Mouse (Mus musculus): Measurements from ENCODE around the gene Cox19. TPM values are rescaled to one million over a fixed set of nuclear protein-coding genes. Genes with fewer than 3 reads are reported as not detected.

Cox19 gene
- polyA plus RNA-seq, 1 experiment = 39.3 TPM

DNA sequence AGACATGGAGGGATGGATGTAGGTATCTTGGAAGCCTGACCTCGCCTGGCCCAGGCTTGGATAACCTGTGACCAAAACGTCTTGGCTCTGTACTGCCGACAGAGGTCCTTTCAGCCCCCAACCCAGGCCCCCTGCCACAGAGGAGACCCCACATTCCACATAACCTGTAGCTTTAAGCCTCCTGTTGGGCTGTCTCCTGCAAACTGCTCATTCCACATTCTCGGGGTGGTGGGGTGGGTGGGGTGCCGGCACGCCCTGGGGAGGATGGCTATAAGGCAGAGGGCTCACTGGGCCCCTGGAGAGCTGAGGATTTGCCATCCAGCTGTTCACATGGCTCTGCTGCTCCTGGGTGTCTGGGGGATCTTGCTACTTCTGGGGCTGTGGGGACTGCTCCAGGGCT lies 1.1 kb upstream of the Cox19 start, which contains the start of gene Cyp2w1:
Cyp2w1 (plus strand) TSS at position 301 of the 400 bp plus-strand sequence.
- 83% methylated on average over 6 of the region's 6 CpGs for WGBS
- no peak within 1 kb of the TSS for H3K27ac ChIP-seq (ENCODE audit: control insufficient read depth, insufficient read depth, low read depth, low read length, poor library complexity)
- H3K4me3 ChIP-seq (replicated peaks; ENCODE audit: control insufficient read depth, low read depth, low read length) = no peak within 1 kb of the TSS
- no peaks in the 10 kb centered on the region for H3K4me1 ChIP-seq (ENCODE audit: control insufficient read depth, insufficient read depth, low read length)
- TF ChIP-seq CTCF (IDR thresholded peaks at IDR 0.05; ENCODE audit: control insufficient read depth, insufficient read depth, low read length) (no peak), POLR2A (IDR thresholded peaks at IDR 0.05; ENCODE audit: borderline replicate concordance, control insufficient read depth, low read depth, low read length) (no peak)

DNA sequence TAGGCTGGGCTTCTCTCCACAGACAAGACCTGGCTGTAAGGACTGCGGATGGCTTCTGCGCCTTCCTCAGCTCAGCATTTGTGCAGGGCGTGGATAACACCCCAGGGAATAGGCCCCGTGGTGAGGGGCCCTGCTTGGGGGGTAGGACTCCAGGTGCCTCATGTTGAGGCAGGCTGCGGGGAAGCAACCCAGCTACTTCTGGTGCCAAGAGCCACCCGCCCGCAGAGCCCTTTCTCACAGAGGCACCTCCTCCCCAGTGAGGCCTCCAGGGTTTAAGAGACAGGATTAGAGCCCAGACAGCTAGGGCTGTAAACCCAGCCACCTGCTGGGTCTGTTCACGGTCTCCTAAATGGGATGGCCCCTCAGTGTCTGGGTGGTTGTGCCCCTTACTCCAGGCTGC lies 410 bp upstream of the Cox19 start:
- no peak overlapping the region for H3K27ac ChIP-seq (ENCODE audit: control insufficient read depth, insufficient read depth, low read depth, low read length, poor library complexity)

DNA sequence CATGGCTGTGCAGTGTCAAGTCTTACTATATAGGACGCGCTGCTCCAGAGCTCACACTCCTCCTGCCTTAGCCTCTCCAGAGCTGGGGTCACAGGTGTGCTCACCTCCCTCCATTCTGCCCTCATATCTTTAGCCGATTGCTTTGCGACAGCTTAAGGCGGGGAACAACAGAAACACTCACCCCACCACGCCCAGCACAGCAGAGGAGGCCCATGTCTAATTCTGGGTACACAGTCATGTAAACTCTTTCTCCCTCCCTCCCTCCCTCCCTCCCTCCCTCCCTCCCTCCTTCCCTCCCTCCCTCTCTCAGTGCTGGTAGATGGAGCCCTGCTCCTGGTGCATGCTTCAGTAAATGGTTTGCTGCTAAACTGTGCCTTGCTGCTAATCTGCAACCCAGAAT lies 1.5 kb downstream of the Cox19 start:
- Histone ChIP-seq H3K4me3 (replicated peaks; ENCODE audit: control insufficient read depth, low read depth, low read length) (no peak overlapping the region), H3K4me1 (ENCODE audit: control insufficient read depth, insufficient read depth, low read length) (no peaks in the 10 kb centered on the region), H3K27ac (ENCODE audit: control insufficient read depth, insufficient read depth, low read depth, low read length, poor library complexity) (no peak overlapping the region)
- TF ChIP-seq POLR2A (IDR thresholded peaks at IDR 0.05; ENCODE audit: borderline replicate concordance, control insufficient read depth, low read depth, low read length) = no peak
- no peak for TF ChIP-seq CTCF (IDR thresholded peaks at IDR 0.05; ENCODE audit: control insufficient read depth, insufficient read depth, low read length)
- WGBS = 78% methylated on average over 6 of the region's 6 CpGs

More for the DNA sequence above, 410 bp upstream of the Cox19 start:
- Histone ChIP-seq H3K4me1 (ENCODE audit: control insufficient read depth, insufficient read depth, low read length) (no peaks in the 10 kb centered on the region), H3K4me3 (replicated peaks; ENCODE audit: control insufficient read depth, low read depth, low read length) (no peak overlapping the region)
- TF ChIP-seq POLR2A (IDR thresholded peaks at IDR 0.05; ENCODE audit: borderline replicate concordance, control insufficient read depth, low read depth, low read length) (no peak), CTCF (IDR thresholded peaks at IDR 0.05; ENCODE audit: control insufficient read depth, insufficient read depth, low read length) (no peak)
- 43% methylated on average over 8 of the region's 8 CpGs for WGBS

DNA sequence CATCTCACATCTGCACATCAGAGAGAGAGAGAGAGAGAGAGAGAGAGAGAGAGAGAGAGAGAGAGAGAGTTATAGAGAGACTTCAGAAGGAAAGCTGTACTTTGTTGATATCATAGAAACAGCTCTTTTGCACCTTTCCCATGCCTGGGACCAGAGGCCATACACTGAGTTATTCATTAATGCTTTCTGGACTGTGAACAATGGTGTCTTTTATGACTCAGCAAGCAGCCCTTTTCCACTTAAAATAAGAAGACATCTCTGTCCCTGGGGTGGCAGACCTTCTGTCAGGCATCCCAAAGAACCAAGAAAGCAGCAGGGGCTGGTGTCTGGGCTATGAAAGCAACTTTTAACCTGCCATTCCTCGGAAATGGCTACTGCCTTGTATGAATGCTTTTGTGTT lies 4.0 kb downstream of the Cox19 start:
- WGBS = 73% methylated on average over 1 of the region's 1 CpGs
- Histone ChIP-seq H3K27ac (ENCODE audit: control insufficient read depth, insufficient read depth, low read depth, low read length, poor library complexity) (no peak overlapping the region), H3K4me1 (ENCODE audit: control insufficient read depth, insufficient read depth, low read length) (no peaks in the 10 kb centered on the region; the same call in 1 of the 2 replicates), H3K4me3 (replicated peaks; ENCODE audit: control insufficient read depth, low read depth, low read length) (no peak overlapping the region)
- TF ChIP-seq CTCF (IDR thresholded peaks at IDR 0.05; ENCODE audit: control insufficient read depth, insufficient read depth, low read length) = no peak
- no peak for TF ChIP-seq POLR2A (IDR thresholded peaks at IDR 0.05; ENCODE audit: borderline replicate concordance, control insufficient read depth, low read depth, low read length)

DNA sequence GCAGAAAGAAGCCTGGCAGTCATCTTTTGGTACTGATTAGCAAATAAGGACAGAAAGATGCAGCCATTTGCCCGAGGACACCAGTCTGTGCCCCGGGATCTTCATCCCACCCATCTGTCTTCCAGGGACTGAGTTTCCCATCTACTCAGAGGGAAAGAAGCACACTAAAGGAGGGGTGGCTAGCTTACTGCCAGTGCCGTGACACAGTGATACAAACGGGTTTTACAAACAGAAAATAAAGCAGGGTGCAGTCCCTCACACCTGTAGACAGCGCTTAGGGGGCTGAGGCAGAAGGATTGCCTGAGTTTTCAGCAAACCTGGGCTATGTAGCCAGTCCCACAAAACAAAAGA lies 5.9 kb downstream of the Cox19 start:
- Histone ChIP-seq H3K4me3 (replicated peaks; ENCODE audit: control insufficient read depth, low read depth, low read length) (peak overlapping the region; percentile 4), H3K27ac (ENCODE audit: control insufficient read depth, insufficient read depth, low read depth, low read length, poor library complexity) (peak overlapping the region; percentile 8; the same call in 1 of the 2 replicates), H3K4me1 (ENCODE audit: control insufficient read depth, insufficient read depth, low read length) (no peaks in the 10 kb centered on the region; the same call in 1 of the 2 replicates)
- TF ChIP-seq POLR2A (IDR thresholded peaks at IDR 0.05; ENCODE audit: borderline replicate concordance, control insufficient read depth, low read depth, low read length) (no peak), CTCF (IDR thresholded peaks at IDR 0.05; ENCODE audit: control insufficient read depth, insufficient read depth, low read length) (no peak)
- 12% methylated on average over 5 of the region's 5 CpGs for WGBS

DNA sequence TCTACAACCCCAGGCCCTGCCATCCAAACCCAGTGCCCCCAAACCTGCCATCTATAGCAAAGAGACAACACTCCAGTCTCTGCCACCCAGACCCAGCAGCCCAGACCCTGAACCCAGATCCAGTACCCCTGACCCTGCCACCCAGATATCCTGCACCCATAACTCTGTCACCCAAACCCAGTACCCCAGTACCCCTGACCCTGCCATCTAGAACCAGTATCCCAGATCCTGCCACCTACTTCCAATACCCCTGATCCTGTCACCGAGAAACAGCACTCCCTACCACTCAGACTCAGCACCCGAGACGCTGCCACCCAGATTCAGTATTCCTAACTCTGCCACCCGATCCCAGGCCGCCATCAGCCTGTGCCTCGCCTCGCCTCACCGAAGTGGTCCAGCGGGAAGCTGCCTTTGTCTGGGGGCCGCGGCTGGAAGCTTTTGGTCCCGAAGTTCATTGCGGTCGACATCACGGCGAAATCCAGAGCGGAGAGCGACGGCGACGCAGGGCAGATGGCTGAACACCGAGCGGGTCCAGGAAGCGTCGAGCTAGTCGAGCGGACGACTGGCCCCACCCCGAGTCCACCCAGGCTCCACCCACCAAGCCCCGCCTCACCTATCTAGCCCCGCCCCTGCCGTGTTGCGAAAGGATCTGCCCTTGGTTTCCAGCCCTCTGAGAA lies 6.4 kb downstream of the Cox19 start:
- peak overlapping the region; percentile 64 for H3K27ac ChIP-seq (ENCODE audit: control insufficient read depth, insufficient read depth, low read depth, low read length, poor library complexity)
- H3K4me3 ChIP-seq (replicated peaks; ENCODE audit: control insufficient read depth, low read depth, low read length) = peak overlapping the region; percentile 94
- TF ChIP-seq POLR2A (IDR thresholded peaks at IDR 0.05; ENCODE audit: borderline replicate concordance, control insufficient read depth, low read depth, low read length) = peak; percentile 83
- TF ChIP-seq CTCF (IDR thresholded peaks at IDR 0.05; ENCODE audit: control insufficient read depth, insufficient read depth, low read length) = no peak
- WGBS = under 1% methylated on average over 33 of the region's 33 CpGs
- no peaks in the 10 kb centered on the region; the same call in 1 of the 2 replicates for H3K4me1 ChIP-seq (ENCODE audit: control insufficient read depth, insufficient read depth, low read length)

DNA sequence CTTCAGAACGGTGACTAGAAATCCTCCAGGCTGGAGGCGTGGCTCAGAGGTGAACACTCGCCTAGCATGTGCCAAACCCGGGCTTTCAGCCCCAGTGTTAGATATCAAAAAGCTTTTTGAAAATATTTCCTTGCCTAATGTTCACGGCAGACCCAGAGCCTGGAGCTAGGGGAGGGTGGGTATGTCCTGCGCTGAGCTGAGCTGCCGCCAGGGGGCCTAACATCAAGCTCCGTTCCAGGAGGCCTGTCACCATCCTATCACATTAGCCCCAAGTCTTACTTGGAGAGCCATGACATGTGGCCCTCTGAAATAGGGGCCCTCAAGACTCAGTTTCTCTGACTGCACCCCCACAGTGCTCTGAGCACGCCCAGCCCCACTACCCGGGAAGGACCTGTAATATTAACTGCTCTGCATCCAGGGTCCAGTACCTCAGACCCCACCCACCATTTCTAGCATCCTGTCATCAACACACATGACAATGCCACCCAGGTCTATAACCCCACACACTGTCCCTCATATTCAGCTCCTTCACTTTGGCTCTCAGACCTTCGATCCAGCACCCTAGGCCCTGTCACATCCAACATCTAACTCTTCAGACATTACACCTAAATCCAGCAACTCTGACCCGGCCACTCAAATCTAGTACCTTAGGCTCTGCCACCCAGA lies 7.1 kb downstream of the Cox19 start:
- WGBS = 6% methylated on average over 12 of the region's 12 CpGs
- peak overlapping the region; percentile 64; the same call in 1 of the 2 replicates for H3K27ac ChIP-seq (ENCODE audit: control insufficient read depth, insufficient read depth, low read depth, low read length, poor library complexity)

DNA sequence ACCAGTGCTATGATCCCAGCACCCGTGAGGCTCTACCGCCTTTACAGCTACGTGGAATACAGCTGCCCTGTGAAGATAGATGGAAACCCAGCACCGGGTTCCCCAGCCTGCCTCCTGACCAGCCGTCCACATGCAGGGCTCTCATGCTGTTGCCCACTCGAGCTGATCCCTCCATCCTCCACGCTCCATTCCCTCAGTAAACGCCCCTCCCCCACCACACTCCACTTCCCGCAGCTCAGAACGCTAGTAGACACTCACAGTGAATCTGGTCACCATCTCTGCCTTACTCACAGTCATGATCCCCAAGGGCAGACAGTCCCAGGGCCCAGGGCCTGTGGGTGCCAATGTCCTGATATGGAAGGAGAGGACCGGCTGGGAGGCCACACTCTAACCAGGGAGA lies 12.3 kb downstream of the Cox19 start:
- 87% methylated on average over 11 of the region's 11 CpGs for WGBS
- no peak overlapping the region for H3K4me3 ChIP-seq (replicated peaks; ENCODE audit: control insufficient read depth, low read depth, low read length)
- no peak overlapping the region for H3K27ac ChIP-seq (ENCODE audit: control insufficient read depth, insufficient read depth, low read depth, low read length, poor library complexity)
- H3K4me1 ChIP-seq (ENCODE audit: control insufficient read depth, insufficient read depth, low read length) = no peaks in the 10 kb centered on the region; the same call in 1 of the 2 replicates
- TF ChIP-seq POLR2A (IDR thresholded peaks at IDR 0.05; ENCODE audit: borderline replicate concordance, control insufficient read depth, low read depth, low read length) (no peak), CTCF (IDR thresholded peaks at IDR 0.05; ENCODE audit: control insufficient read depth, insufficient read depth, low read length) (no peak)

More for the DNA sequence above, 7.1 kb downstream of the Cox19 start:
- peak overlapping the region; percentile 94 for H3K4me3 ChIP-seq (replicated peaks; ENCODE audit: control insufficient read depth, low read depth, low read length)
- TF ChIP-seq CTCF (IDR thresholded peaks at IDR 0.05; ENCODE audit: control insufficient read depth, insufficient read depth, low read length) (peak; percentile 90), POLR2A (IDR thresholded peaks at IDR 0.05; ENCODE audit: borderline replicate concordance, control insufficient read depth, low read depth, low read length) (no peak)
- no peaks in the 10 kb centered on the region; the same call in 1 of the 2 replicates for H3K4me1 ChIP-seq (ENCODE audit: control insufficient read depth, insufficient read depth, low read length)
